Mouse (Mus musculus) kidney, adult 2 months (tissue): ENCODE results near the gene Tmem220.

ENCODE experiments used
- CTCF ChIP-seq: fragments of 200-500 bp; conservative IDR thresholded peaks from 2 replicates; pipeline ENCODE4 v1.5.1; 2011; ENCODE audit warnings: low read depth, mild to moderate bottlenecking, control low read depth, low read length, moderate library complexity, mixed read lengths; ENCODE audit not compliant: insufficient read depth, insufficient read length
- POLR2A ChIP-seq: fragments of 200-500 bp; IDR thresholded peaks from one replicate; pipeline ENCODE4 v1.6.1; 2011; ENCODE audit warnings: low read depth, low read length, control low read depth

DNA sequence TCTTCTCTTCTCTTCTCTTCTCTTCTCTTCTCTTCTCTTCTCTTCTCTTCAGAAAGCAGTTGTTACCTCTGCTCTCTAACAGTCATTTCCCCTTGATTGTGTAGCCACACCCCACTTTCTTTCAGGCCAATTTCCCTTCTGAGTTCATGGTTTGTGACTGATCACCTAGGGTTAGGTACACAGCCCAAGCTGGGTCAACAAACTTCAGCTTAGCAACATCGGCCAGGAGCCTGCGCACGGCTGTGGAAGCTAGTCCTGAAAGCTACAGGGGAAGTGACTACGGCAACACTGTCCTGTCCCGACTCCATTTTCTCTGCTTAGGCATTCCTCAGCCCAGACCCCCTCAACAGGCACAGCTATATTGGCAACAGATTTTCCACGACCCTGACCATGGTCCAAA lies 20.0 kb downstream of the Tmem220 start:
- no peak for TF ChIP-seq CTCF
- TF ChIP-seq POLR2A: no peak
